Mouse (Mus musculus) frontal cortex, postnatal 14 days (tissue): ENCODE measurements around the gene Exosc6.
"Not testable (repeated sequence)": the region's sequence is repeated elsewhere in the genome, so short reads cannot be mapped to it uniquely, and the experiment has no call there.

ENCODE experiments used
- DNase-seq, 2 experiments: peaks; one replicate each; pipeline ENCODE4 v3.0.0; 2022; ENCODE audit warnings: low spot score in 2 of 2

The Exosc6 gene

DNA sequence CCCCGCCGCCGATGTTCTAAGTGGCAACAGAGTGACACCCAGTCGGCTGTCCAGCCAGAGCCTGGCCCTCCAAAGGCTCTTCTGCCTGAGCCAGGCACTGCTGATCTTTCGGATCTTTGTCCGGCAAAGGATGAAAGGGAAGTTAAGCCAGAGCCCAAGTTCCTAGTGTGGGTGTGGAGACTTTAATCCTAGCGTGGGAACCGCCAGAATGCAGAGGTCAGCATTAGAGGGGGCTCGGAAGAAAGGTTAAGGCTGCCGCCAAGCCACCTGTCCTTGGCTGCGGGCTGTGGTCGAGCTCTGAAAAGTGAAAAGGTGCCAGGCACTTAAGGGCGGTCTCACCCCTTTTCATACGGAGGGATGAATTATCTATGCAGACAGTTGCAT is 5.5 kb downstream of the Exosc6 start:
- no peak for DNase-seq

DNA sequence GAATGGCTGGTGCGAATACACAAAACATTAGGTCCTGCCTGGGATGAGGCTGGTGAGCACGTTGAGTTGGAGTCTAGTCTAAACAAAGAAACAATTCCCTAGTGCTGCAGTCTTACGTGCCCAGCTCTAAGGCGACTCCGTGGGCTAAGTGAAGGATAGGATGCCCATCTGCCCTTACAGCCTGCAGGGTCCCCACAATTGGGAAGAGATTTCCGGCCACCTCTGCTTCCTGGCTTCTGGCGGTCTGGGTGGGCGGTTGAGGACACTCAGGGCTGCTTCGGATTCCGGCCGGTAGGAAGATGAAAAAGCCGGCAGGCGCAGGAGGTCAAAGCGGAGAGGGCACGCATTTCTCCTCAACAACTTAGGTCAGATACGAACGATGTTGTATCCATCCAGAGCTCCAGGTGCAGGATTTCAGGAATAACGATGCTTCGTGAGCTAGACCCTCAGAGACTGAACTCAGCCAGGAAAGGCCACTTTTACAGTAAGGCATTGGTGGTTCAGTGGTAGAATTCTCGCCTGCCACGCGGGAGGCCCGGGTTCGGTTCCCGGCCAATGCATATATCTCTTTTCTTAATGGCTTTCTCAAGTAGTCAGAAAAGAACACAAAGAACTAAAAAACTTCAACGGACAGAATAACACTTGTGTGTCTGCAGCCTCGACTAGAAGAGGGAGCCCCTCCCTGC is 6.1 kb downstream of the Exosc6 start:
- DNase-seq, result peak; percentile 87 to 97

DNA sequence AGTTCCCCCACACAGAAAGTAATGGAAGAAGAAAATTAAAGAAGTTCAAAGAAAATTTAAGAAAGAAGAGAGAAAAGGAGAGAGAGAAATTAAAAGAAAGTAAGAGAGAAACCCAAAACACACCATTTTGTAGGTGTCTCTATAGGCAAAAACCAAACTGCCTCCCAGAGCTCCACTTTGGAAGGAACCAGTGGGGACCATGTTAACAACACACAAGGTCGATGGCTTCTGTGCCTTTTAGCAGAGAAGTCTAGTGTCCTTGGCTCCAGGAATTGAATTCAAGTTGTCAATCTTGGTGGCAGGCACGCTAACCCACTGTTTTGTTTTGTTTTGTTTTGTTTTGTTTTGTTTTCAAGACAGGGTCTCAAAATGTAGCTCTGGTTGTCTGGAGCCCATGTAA is 6.8 kb downstream of the Exosc6 start:
- no peak for DNase-seq

DNA sequence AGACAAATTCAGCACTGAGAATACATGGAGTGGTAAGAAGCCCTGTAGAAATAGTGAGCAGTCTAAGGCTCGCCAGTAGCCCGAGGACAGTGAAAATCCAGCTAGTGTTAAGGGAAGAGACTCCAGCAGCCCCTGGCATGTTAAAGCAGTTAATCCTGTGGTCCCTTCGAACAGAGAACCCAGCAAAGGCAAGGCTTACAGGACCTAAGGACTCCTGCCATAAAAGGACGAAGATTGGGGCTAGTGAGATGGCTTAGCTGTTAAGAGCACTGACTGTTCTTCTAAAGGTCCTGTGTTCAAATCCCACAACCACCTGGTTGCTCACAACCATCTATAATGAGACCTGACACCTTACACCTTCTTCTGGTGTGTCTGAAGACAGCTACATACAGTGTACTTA is 10.2 kb downstream of the Exosc6 start:
- no peak for DNase-seq

DNA sequence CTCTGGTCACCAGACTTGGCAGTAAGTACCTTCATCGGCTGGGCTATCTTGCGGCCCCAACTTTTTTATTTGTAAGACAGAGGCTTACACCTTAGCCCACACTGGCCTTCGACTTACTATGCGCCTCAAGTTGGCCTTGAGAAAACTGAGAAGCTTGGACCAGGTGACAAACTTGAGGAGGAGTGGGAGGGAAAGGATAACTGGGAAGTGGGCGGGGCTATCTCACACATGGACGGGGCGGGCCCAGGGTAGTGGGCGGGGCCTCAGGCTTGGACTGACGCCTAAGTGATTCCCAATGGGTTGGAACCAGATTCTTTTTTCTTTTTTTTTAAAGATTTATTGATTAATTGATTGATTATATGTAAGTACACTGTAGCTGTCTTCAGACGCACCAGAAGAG is 11.3 kb downstream of the Exosc6 start:
- DNase-seq, result no peak

DNA sequence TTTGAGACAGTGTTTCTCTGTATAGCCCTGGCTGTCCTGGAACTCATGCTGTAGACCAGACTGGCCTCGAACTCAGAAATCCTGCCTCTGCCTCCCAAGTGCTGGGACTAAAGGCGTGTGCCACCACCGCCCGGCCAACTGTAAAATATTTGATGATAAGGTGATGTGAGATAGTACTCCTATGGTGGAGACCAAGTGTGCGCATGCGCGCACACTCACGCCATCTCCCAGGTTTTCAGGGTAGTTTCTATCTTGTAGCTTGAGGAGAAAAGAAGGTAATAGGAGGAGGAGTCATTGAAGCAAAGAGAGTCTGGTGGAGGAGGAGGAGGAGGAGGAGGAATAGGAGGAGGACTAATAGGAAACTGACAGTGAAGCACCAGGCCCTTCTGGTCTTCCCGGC is 12.5 kb downstream of the Exosc6 start:
- DNase-seq, result not testable (repeated sequence)

DNA sequence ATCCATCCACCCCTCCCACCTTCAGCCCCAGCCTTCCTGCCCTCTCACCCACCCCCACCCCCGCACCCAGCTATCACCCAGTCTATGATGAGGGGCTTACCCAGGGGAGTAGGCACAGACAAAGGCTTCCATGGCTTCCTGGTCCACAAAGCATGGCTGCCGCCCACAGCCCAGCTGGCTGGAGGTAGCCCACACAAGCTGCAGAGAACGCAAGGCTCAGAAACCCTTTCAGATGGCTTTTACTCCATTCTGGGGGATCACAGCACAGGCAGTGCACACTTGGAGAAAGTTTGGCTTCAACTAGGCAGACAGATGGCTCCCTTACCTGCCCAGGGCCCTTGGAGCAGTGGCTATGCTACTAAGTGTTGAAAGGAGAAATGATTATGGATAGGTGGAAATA is 19.8 kb downstream of the Exosc6 start:
- peak in 1 of 2 experiments; percentile 16 for DNase-seq

DNA sequence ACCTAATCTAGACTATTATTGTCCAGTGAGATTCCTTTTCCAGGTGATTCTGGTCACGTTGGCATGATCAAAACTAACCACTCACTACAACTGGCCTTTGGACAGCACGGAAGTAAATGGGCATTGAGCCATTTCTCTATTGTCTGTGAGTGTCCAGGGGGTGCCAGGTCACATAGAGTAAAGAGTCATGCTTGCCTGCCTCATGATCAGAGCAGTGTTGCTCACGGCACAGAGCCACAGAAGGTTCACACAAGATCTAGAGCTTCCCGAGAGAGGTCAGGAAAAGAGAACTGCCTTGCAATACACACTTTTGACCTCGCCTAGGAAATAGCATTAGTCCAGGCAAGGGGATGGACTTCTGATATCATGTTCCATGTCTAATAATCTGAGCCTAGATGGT is 23.3 kb downstream of the Exosc6 start:
- DNase-seq, result no peak

DNA sequence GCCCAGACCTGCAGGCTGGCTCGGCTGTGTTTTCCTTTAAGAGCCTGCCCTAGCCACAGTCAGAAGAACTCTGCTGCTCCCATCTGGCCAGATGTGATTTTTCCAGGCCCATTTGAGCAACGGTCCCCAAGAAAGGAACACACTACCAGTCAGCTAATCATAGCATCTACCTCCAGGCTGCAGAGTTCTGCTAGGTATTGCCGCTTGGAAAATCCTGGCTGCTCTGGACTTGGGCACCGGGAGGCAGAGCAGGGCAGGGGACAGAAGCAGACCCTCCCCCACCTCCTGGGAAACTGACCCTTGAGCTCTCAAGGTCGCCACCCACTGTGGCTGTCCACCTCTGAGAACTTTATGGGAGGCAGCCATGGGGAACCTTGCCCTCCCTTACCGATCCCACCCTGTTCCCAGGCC is 23.7 kb downstream of the Exosc6 start:
- no peak for DNase-seq

DNA sequence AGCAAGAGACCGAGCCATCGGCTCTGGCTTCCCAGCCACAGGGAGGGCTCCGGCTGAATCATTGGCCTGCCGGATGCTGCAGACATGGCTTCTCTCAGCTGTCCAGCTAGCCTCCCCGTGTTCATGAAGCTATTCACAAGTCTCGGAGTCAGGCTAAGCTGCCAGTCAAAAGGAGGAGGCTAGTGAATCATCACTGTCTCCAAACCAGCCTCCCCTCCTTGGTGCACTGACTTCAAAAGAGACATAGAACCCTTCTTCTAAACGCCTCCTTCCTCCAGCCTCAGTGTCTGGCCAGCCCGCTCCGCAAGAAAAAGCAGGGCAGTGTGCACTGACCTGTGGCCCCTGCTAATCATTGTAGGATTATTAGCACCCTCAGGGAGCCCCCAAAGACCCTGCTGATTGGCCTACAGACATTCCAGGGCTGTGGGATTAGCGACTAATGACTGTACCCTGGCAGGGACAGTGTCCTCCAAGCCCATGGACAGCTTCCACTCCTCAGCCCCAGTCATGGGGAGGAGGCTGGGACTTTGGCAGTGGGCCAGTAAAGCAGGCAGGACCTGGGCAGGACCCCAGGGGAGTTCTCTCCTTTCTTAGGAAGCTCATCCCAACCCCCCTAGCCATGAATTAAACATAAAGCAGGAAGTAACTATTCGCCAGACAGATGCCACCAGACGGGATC is 25.6 kb downstream of the Exosc6 start:
- no peak for DNase-seq

DNA sequence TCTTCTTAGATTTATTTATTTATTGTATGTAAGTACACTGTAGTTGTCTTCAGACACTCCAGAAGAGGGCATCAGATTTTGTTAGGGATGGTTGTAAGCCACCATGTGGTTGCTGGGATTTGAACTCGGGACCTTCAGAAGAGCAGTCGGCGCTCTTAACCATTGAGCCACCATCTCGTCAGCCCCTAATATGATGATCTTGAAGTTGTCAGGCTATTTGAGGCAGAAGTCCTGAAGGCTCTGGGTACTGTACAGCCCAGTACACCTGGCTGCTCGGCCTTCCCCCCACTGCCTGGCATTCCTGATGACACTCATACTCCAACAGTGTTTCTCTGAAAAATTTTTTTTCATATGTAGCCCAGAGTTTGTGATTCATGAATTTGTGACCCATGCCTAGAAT is 27.8 kb downstream of the Exosc6 start:
- DNase-seq, result not testable (repeated sequence)

DNA sequence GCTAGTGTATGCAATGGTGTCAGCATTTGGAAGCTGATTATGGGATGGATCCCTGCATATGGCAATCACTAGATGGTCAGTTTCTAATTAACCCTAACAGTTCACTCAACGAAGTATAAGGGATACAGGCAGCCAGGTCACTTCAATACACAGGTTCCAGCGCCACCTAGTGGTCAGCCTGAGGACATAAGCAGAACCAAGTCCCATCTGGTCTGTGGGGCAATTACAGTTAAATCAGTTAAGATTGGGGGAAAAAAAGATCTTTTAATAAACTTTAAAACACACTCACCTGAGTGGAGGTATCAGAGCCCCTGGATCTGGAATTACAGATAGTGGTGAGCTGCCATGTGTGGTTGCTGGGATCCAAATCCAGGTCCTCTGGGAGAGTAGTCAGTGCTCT is 34.0 kb downstream of the Exosc6 start:
- peak; percentile 24 to 62 for DNase-seq

DNA sequence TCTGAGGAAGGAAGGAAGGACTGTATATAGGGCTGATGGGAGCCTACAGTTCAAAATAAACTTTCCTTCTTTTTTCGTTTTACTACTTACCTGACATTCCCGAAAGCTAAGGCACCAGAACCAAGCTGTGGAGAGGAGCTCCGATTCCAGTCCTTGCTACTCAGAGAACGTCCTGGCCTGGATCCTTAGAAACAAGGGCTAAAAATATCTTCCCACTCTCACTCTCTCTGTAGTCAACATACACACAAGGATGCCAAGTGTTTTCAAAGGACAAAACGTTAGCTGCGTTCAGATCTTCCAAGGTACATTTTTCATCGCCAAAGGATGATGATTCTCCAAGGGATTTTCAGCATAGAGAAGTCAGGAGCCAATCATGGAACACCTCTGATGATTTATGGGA is 35.6 kb downstream of the Exosc6 start:
- DNase-seq, result no peak

DNA sequence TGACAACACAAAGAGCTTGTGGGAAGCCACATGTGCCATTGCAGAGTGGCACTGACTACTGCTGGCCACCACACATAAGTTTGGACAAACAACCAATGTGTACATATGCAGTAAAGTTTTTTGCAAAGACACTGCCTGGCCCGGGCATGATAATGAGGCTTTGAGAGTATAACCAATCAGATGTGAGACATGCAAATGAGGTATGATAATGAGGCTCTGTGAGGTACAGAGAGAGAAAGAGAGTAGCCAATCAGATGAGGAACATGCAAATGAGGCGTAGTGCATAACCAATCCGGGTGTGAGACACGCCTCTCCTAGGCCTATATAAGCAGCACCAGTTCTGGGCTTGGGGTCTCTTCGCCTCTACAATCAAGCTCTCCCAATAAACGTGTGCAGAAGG is 36.2 kb downstream of the Exosc6 start, which contains the start of gene Clec18a:
Gene Clec18a, minus strand, starts transcription at position 101 of the 400 bp plus-strand sequence.
- not testable (repeated sequence) for DNase-seq

DNA sequence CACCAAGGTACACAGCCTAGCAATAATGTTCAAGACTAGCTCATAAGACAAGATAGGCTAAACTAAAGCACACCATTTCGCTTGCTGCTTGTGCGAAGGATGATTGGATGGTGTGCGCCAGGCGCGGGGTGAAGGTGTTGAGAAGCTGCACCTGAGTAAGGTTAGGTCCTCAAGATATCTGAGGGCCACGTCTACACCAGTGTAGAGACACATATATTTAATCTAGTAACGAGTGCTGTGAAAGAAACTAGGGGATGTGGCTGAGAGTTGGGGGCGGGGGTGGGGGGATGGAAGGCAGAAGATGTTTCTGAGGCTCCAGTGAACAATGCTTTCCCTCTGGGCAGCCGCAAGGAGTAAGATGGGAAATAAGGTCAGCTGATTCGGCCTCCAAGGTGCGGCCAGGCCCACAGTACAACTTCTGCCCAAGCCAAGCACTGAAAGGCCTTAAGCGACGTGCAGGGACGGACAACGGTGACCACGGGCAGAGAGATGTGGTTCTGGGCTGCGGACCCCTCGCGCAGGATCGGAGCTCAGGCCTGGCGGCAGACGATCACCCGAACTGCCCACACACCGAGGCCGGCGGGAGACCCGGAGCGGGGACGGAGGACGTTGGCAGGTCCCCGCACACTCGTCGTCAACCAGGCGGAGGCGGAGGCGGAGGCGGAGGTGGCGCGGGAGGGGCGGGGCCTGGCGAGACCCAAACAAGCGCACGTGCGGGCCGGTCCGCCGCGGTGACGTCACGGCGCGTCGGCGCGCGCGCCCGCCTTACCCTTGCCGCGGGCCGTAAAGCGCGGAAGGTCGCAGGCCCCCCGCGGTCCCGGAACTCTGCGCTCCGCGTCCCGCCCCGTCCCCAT is 38.0 kb downstream of the Exosc6 start, which contains the start of gene Pdpr:
Gene Pdpr, plus strand, starts transcription at position 766 of the 854 bp plus-strand sequence.
- peak; percentile 82 to 88 for DNase-seq

DNA sequence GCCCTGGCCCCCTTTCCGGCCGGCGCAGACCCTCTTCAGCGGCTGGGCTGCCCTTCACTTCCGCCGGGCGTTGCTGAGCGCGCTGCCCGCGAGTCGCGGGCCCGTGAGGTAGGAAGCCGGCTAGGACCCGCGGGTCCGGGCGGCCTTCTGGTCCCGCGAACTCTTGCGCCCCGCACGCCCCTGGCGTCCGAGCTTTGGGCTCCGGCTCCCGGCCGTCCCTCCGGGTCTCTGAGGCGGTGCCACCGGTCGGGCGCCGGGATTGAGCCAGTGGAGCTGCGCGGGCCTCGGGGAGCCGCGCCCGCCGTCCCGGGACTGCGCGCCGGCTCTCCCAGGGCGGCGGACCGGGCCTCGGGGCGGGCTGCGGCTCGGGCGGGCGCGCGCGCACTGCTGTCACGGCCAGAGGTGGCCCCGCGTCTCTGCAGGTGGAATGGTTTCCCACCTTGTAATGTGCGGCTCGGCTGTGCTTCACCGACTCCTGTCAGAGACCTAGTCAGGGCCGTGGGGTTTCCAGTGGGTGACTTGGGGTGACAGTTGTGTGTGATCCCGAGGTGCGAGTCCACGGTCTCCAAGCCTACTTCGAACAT is 38.7 kb downstream of the Exosc6 start:
- DNase-seq, result peak; percentile 17 to 20
